Mouse (Mus musculus): ENCODE data around the gene Epc2. TPM values are rescaled to one million over a fixed set of nuclear protein-coding genes. Genes with fewer than 3 reads are reported as not detected.
A peak's percentile ranks its signal among the peaks of the same experiment; 100 is the strongest.

Gene Epc2
- polyA plus RNA-seq, 1 experiment from 2014 or later: 5.9 TPM

DNA sequence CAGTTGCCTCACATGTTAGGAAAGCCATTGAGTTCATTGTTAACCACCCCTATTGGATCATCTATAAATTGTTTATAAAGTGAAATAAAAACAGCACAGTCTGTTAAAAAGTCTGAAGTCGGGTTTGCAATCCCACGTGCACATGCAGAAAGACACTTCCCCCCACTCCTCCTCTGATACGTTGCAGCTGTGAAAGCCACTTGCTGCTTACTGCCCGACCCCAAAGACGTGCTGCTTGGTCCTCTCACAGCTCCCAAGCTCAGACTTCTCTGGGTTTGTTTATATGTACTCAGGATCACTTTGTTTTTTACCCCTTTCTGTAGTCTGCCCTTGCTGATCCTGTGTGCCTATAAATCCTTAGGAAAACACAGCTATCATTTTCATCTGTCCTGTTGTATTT is 96.5 kb downstream of the Epc2 start:
- Histone ChIP-seq H3K4me1 (replicated peaks; ENCODE audit: control insufficient read depth, insufficient read depth, low read length) (no peaks in the 10 kb centered on the region; the same call in 1 of the 2 replicates), H3K27me3 (ENCODE audit: control insufficient read depth, insufficient read depth, low read depth, low read length) (no peaks in the 10 kb centered on the region), H3K36me3 (ENCODE audit: control insufficient read depth, insufficient read depth, low read length) (peaks cover 27% of the 10 kb centered on the region), H3K4me3 (ENCODE audit: low read length) (no peak overlapping the region), H3K4me2 (ENCODE audit: low read depth, low read length) (no peak overlapping the region), H3K9ac (ENCODE audit: low read length) (no peak overlapping the region), H3K9me3 (ENCODE audit: control insufficient read depth, low read length) (no peaks in the 10 kb centered on the region), H3K27ac (ENCODE audit: low read length) (no peak overlapping the region)
- ATAC-seq (ENCODE audit: low read depth): peak; percentile 91
- WGBS: 43% methylated on average over 5 of the region's 5 CpGs

GRCm38 (mm10) chr2:49548492-49548891 is 97.2 kb downstream of the Epc2 start:
- ATAC-seq (ENCODE audit: low read depth): no peak
- 83% methylated on average over 5 of the region's 5 CpGs for WGBS
- Histone ChIP-seq H3K9me3 (ENCODE audit: control insufficient read depth, low read length) (no peaks in the 10 kb centered on the region), H3K36me3 (ENCODE audit: control insufficient read depth, insufficient read depth, low read length) (peaks cover 30% of the 10 kb centered on the region), H3K27me3 (ENCODE audit: control insufficient read depth, insufficient read depth, low read depth, low read length) (no peaks in the 10 kb centered on the region), H3K27ac (ENCODE audit: low read length) (no peak overlapping the region), H3K4me2 (ENCODE audit: low read depth, low read length) (no peak overlapping the region), H3K9ac (ENCODE audit: low read length) (no peak overlapping the region), H3K4me1 (replicated peaks; ENCODE audit: control insufficient read depth, insufficient read depth, low read length) (no peaks in the 10 kb centered on the region; the same call in 1 of the 2 replicates), H3K4me3 (ENCODE audit: low read length) (no peak overlapping the region)

GRCm38 (mm10) chr2:49553096-49553495 is 101.8 kb downstream of the Epc2 start:
- H3K9ac ChIP-seq (ENCODE audit: low read length): no peak overlapping the region
- H3K4me2 ChIP-seq (ENCODE audit: low read depth, low read length): no peak overlapping the region
- no peak overlapping the region for H3K27ac ChIP-seq (ENCODE audit: low read length)
- no peak overlapping the region for H3K4me3 ChIP-seq (ENCODE audit: low read length)
- H3K36me3 ChIP-seq (ENCODE audit: control insufficient read depth, insufficient read depth, low read length): peaks cover 17% of the 10 kb centered on the region
- ATAC-seq (ENCODE audit: low read depth): no peak
- no peaks in the 10 kb centered on the region for H3K9me3 ChIP-seq (ENCODE audit: control insufficient read depth, low read length)
- H3K27me3 ChIP-seq (ENCODE audit: control insufficient read depth, insufficient read depth, low read depth, low read length): no peaks in the 10 kb centered on the region
- WGBS: 73% methylated on average over 2 of the region's 2 CpGs
- H3K4me1 ChIP-seq (replicated peaks; ENCODE audit: control insufficient read depth, insufficient read depth, low read length): no peaks in the 10 kb centered on the region

- ATAC-seq (ENCODE audit: low read depth): no peak
- no peak overlapping the region for H3K27ac ChIP-seq (ENCODE audit: low read length)
- H3K4me2 ChIP-seq (ENCODE audit: low read depth, low read length): no peak overlapping the region
- no peak overlapping the region for H3K4me3 ChIP-seq (ENCODE audit: low read length)
- H3K9ac ChIP-seq (ENCODE audit: low read length): no peak overlapping the region
- H3K36me3 ChIP-seq (ENCODE audit: control insufficient read depth, insufficient read depth, low read length): peaks cover 5% of the 10 kb centered on the region
- H3K27me3 ChIP-seq (ENCODE audit: control insufficient read depth, insufficient read depth, low read depth, low read length): no peaks in the 10 kb centered on the region
- H3K9me3 ChIP-seq (ENCODE audit: control insufficient read depth, low read length): no peaks in the 10 kb centered on the region; the same call in 1 of the 2 replicates
- 81% methylated on average over 4 of the region's 4 CpGs for WGBS
- no peaks in the 10 kb centered on the region for H3K4me1 ChIP-seq (replicated peaks; ENCODE audit: control insufficient read depth, insufficient read depth, low read length)
These were observed 106.1 kb downstream of the Epc2 start for GRCm38 (mm10) chr2:49557339-49557738.

DNA sequence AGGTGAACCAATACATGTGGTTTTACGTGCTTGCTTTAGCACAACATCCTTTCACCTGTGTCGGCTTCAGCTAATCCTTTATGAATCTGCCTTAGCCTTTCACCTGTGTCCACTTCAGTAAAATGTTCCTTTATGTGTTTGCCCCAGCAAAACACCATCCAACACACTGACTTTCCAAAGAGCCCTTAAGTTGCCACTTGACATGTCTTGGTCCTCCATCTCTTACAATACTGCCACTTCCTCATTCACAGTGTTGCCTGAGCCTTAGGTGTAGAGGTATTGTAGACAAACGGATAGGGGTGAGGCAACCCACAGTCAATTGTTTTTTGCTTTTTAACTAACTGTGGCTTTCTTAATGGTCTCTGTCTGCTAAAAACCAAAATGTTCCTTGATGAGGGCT is 107.1 kb downstream of the Epc2 start:
- no peak overlapping the region for H3K4me3 ChIP-seq (ENCODE audit: low read length)
- H3K4me2 ChIP-seq (ENCODE audit: low read depth, low read length): no peak overlapping the region
- H3K27me3 ChIP-seq (ENCODE audit: control insufficient read depth, insufficient read depth, low read depth, low read length): no peaks in the 10 kb centered on the region
- H3K9ac ChIP-seq (ENCODE audit: low read length): no peak overlapping the region
- H3K36me3 ChIP-seq (ENCODE audit: control insufficient read depth, insufficient read depth, low read length): no peaks in the 10 kb centered on the region
- 74% methylated on average over 3 of the region's 3 CpGs for WGBS
- H3K27ac ChIP-seq (ENCODE audit: low read length): no peak overlapping the region
- H3K9me3 ChIP-seq (ENCODE audit: control insufficient read depth, low read length): no peaks in the 10 kb centered on the region; the same call in 1 of the 2 replicates
- ATAC-seq (ENCODE audit: low read depth): peak; percentile 75
- no peaks in the 10 kb centered on the region for H3K4me1 ChIP-seq (replicated peaks; ENCODE audit: control insufficient read depth, insufficient read depth, low read length)

- WGBS: 58% methylated on average over 10 of the region's 10 CpGs
- Histone ChIP-seq H3K36me3 (ENCODE audit: control insufficient read depth, insufficient read depth, low read length) (no peaks in the 10 kb centered on the region), H3K4me1 (replicated peaks; ENCODE audit: control insufficient read depth, insufficient read depth, low read length) (no peaks in the 10 kb centered on the region), H3K4me2 (ENCODE audit: low read depth, low read length) (no peak overlapping the region), H3K4me3 (ENCODE audit: low read length) (no peak overlapping the region), H3K27ac (ENCODE audit: low read length) (no peak overlapping the region), H3K27me3 (ENCODE audit: control insufficient read depth, insufficient read depth, low read depth, low read length) (no peaks in the 10 kb centered on the region), H3K9me3 (ENCODE audit: control insufficient read depth, low read length) (no peaks in the 10 kb centered on the region; the same call in 1 of the 2 replicates), H3K9ac (ENCODE audit: low read length) (no peak overlapping the region)
- no peak for ATAC-seq (ENCODE audit: low read depth)
These were observed 111.5 kb downstream of the Epc2 start for GRCm38 (mm10) chr2:49562688-49563350.

- peak; percentile 41 for ATAC-seq (ENCODE audit: low read depth)
- no peak overlapping the region for H3K9ac ChIP-seq (ENCODE audit: low read length)
- H3K27ac ChIP-seq (ENCODE audit: low read length): no peak overlapping the region
- H3K9me3 ChIP-seq (ENCODE audit: control insufficient read depth, low read length): no peaks in the 10 kb centered on the region
- no peaks in the 10 kb centered on the region for H3K4me1 ChIP-seq (replicated peaks; ENCODE audit: control insufficient read depth, insufficient read depth, low read length)
- H3K27me3 ChIP-seq (ENCODE audit: control insufficient read depth, insufficient read depth, low read depth, low read length): no peaks in the 10 kb centered on the region
- H3K4me3 ChIP-seq (ENCODE audit: low read length): no peak overlapping the region
- 56% methylated on average over 16 of the region's 16 CpGs for WGBS
- no peak overlapping the region for H3K4me2 ChIP-seq (ENCODE audit: low read depth, low read length)
- no peaks in the 10 kb centered on the region for H3K36me3 ChIP-seq (ENCODE audit: control insufficient read depth, insufficient read depth, low read length)
These were observed 118.8 kb downstream of the Epc2 start for GRCm38 (mm10) chr2:49569862-49570777.

- no peak overlapping the region for H3K27ac ChIP-seq (ENCODE audit: low read length)
- H3K36me3 ChIP-seq (ENCODE audit: control insufficient read depth, insufficient read depth, low read length): no peaks in the 10 kb centered on the region
- no peaks in the 10 kb centered on the region for H3K9me3 ChIP-seq (ENCODE audit: control insufficient read depth, low read length)
- no peak overlapping the region for H3K9ac ChIP-seq (ENCODE audit: low read length)
- no peak overlapping the region for H3K4me3 ChIP-seq (ENCODE audit: low read length)
- H3K4me1 ChIP-seq (replicated peaks; ENCODE audit: control insufficient read depth, insufficient read depth, low read length): no peaks in the 10 kb centered on the region
- no peaks in the 10 kb centered on the region for H3K27me3 ChIP-seq (ENCODE audit: control insufficient read depth, insufficient read depth, low read depth, low read length)
- no peak for ATAC-seq (ENCODE audit: low read depth)
- no peak overlapping the region for H3K4me2 ChIP-seq (ENCODE audit: low read depth, low read length)
- 54% methylated on average over 6 of the region's 6 CpGs for WGBS
These were observed 119.5 kb downstream of the Epc2 start for GRCm38 (mm10) chr2:49570778-49571101.

GRCm38 (mm10) chr2:49571159-49571920 is 120.1 kb downstream of the Epc2 start:
- no peak for ATAC-seq (ENCODE audit: low read depth)
- Histone ChIP-seq H3K4me1 (replicated peaks; ENCODE audit: control insufficient read depth, insufficient read depth, low read length) (no peaks in the 10 kb centered on the region), H3K27me3 (ENCODE audit: control insufficient read depth, insufficient read depth, low read depth, low read length) (no peaks in the 10 kb centered on the region), H3K4me2 (ENCODE audit: low read depth, low read length) (no peak overlapping the region), H3K4me3 (ENCODE audit: low read length) (no peak overlapping the region), H3K9ac (ENCODE audit: low read length) (no peak overlapping the region), H3K36me3 (ENCODE audit: control insufficient read depth, insufficient read depth, low read length) (no peaks in the 10 kb centered on the region), H3K9me3 (ENCODE audit: control insufficient read depth, low read length) (no peaks in the 10 kb centered on the region), H3K27ac (ENCODE audit: low read length) (no peak overlapping the region)
- 70% methylated on average over 11 of the region's 11 CpGs for WGBS

Measured in lung, embryonic 16.5 days (tissue).